Mouse (Mus musculus): ENCODE measurements around the gene Nr2c2. TPM values are rescaled to one million over a fixed set of nuclear protein-coding genes. Genes with fewer than 3 reads are reported as not detected.

The Nr2c2 gene
- 14.8 and 17.8 TPM in 2 replicates for polyA plus RNA-seq (2014; fragmentation: Nextera tagmentation; extraction: Ambion mirVana)

DNA sequence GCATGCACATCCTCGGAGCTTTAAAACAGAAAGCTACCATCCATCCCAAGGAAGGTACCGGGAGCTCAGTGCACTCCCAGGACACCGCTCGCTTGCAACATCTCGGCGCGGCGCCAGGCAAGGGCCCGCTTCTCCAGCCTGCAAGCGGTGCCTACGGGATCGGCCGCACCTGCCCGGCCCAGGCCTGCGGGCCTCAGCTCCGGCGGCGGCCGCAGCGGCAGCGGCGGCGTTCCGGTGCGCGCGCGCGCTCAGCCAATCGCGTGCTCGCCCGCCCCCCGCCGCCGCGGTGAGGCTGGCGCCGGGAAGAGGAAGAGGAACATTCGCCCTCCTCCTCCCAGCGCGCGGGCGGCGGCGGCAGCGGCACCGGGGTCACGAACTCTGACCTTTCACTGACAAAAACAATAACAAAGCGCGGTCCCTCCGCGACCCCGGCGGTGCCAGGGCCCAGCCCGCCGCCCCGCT, at the start of gene Nr2c2:
TSS of gene Nr2c2 (plus strand) at position 261 of the 462 bp plus-strand sequence.
- peaks cover 22% of the 10 kb centered on the region for H3K4me1 ChIP-seq (replicated peaks; ENCODE audit: control insufficient read depth, insufficient read depth, low read length)
- peak; percentile 67 for ATAC-seq (replicated peaks; ENCODE audit: low FRiP score)
- DNase-seq (ENCODE audit: low spot score), result peak; percentile 86
- under 1% methylated on average over 45 of the region's 58 CpGs for WGBS
- no peaks in the 10 kb centered on the region for H3K9me3 ChIP-seq (ENCODE audit: control insufficient read depth, low read length)
- H3K9ac ChIP-seq (ENCODE audit: low read depth, low read length), result peak within 1 kb of the TSS; percentile 98
- H3K27me3 ChIP-seq (replicated peaks; ENCODE audit: control insufficient read depth, insufficient read depth, low read length), result no peaks in the 10 kb centered on the region
- H3K36me3 ChIP-seq (ENCODE audit: control insufficient read depth, insufficient read depth, low read length), result no peaks in the 10 kb centered on the region
- peak within 1 kb of the TSS; percentile 66 for H3K4me2 ChIP-seq
- peak within 1 kb of the TSS; percentile 99 for H3K27ac ChIP-seq (ENCODE audit: low read depth, low read length)
- peak within 1 kb of the TSS; percentile 98 for H3K4me3 ChIP-seq (ENCODE audit: low read depth, low read length)

DNA sequence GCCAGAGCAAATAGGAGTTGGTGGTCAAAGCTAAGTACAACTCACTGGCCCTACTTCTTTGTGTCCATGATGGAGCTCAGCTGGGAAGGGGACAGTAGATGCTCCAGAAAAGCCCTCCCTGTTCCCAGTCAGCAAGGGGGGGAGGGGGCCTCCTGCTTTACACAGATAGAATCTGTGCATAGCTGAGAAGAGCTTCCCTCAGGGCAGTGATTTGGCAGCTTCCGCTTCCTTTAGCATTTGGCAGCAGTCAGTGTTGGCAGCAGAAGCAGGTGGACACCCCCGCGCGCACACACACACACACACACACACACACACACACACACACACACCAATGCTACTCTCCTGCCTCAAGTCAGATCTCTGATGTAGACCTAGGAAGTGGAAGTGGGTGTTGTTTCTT, 49.1 kb upstream of the Nr2c2 start:
- no peak overlapping the region for H3K9ac ChIP-seq (ENCODE audit: low read depth, low read length)
- ATAC-seq (replicated peaks; ENCODE audit: low FRiP score) (no peak), DNase-seq (ENCODE audit: low spot score) (no peak)
- H3K4me3 ChIP-seq (ENCODE audit: low read depth, low read length), result no peak overlapping the region
- H3K9me3 ChIP-seq (ENCODE audit: control insufficient read depth, low read length), result no peaks in the 10 kb centered on the region
- H3K4me1 ChIP-seq (replicated peaks; ENCODE audit: control insufficient read depth, insufficient read depth, low read length), result peaks cover 3% of the 10 kb centered on the region; the same call in 1 of the 2 replicates
- no peak overlapping the region for H3K27ac ChIP-seq (ENCODE audit: low read depth, low read length)
- 86% methylated on average over 4 of the region's 4 CpGs for WGBS
- H3K4me2 ChIP-seq, result no peak overlapping the region
- H3K36me3 ChIP-seq (ENCODE audit: control insufficient read depth, insufficient read depth, low read length), result no peaks in the 10 kb centered on the region
- H3K27me3 ChIP-seq (replicated peaks; ENCODE audit: control insufficient read depth, insufficient read depth, low read length), result no peaks in the 10 kb centered on the region

DNA sequence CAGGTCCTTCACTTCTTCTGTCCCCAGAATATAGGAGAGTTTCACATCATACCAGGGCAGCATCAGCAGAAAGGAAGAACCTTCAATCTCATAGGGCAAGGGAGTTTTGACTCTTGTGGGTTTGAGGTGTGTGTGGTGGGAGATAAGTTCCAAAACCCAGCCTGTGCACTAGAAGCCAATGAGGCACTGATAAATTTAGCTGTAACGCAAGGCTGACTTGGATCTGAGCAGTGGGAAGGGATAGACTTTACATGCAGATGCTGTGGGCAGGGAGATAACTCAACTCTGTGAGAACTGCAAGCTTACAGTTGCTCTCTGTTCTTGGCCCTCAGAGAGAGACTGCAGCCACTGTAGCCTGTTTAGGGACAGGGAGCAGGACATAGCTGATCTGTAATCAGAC, 48.3 kb upstream of the Nr2c2 start:
- Histone ChIP-seq H3K9ac (ENCODE audit: low read depth, low read length) (no peak overlapping the region), H3K27me3 (replicated peaks; ENCODE audit: control insufficient read depth, insufficient read depth, low read length) (no peaks in the 10 kb centered on the region), H3K4me1 (replicated peaks; ENCODE audit: control insufficient read depth, insufficient read depth, low read length) (peaks cover 3% of the 10 kb centered on the region; the same call in 1 of the 2 replicates), H3K4me3 (ENCODE audit: low read depth, low read length) (no peak overlapping the region), H3K27ac (ENCODE audit: low read depth, low read length) (no peak overlapping the region), H3K9me3 (ENCODE audit: control insufficient read depth, low read length) (no peaks in the 10 kb centered on the region), H3K36me3 (ENCODE audit: control insufficient read depth, insufficient read depth, low read length) (no peaks in the 10 kb centered on the region), H3K4me2 (no peak overlapping the region)
- no peak for DNase-seq (ENCODE audit: low spot score)
- WGBS, result 43% methylated on average over 1 of the region's 1 CpGs
- ATAC-seq (replicated peaks; ENCODE audit: low FRiP score), result peak; percentile 84

DNA sequence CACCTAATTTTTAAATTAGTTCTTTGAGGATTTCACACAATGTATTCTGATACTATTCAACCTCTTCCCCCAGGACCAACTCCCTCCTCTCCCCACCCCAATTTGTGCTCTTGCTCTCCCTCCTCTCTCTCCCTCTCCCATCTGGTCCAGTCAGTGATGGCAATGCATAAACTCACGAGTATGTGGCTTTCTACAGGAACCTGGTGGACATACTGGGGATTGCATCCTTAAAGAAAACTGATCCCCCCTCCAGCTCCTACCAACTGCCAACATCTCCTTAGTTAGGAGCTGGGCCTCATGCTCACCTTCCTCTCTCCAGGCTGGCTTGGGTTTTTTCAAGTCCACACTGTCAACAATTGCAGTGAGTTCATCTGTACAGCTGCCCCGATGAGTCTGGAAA, 33.4 kb upstream of the Nr2c2 start:
- H3K4me2 ChIP-seq, result no peak overlapping the region
- H3K27me3 ChIP-seq (replicated peaks; ENCODE audit: control insufficient read depth, insufficient read depth, low read length), result no peaks in the 10 kb centered on the region
- H3K9me3 ChIP-seq (ENCODE audit: control insufficient read depth, low read length), result no peaks in the 10 kb centered on the region
- no peak for ATAC-seq (replicated peaks; ENCODE audit: low FRiP score)
- WGBS, result 52% methylated on average over 2 of the region's 2 CpGs
- H3K4me3 ChIP-seq (ENCODE audit: low read depth, low read length), result no peak overlapping the region
- no peak for DNase-seq (ENCODE audit: low spot score)
- H3K27ac ChIP-seq (ENCODE audit: low read depth, low read length), result no peak overlapping the region
- no peaks in the 10 kb centered on the region for H3K36me3 ChIP-seq (ENCODE audit: control insufficient read depth, insufficient read depth, low read length)
- no peak overlapping the region for H3K9ac ChIP-seq (ENCODE audit: low read depth, low read length)
- H3K4me1 ChIP-seq (replicated peaks; ENCODE audit: control insufficient read depth, insufficient read depth, low read length), result no peaks in the 10 kb centered on the region

DNA sequence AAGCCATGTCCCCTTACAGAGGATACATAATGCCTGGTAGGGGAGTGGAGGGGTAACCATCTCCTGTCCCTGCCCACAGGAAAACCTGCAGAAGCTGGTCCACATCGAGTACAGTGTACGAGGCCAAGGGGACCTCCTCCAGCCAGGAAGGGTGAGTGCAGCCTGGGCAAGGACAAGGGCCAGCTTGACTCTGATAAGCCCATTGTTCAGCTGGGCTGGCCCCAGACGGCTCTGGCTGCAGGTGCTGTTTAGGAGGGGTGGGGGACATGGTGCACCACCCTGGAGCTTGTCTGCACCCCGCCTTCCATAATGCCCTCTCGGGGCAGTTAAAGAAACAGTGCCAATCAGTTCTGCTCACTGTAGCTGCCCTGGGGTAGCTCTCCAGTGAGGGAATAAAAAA, 29.5 kb upstream of the Nr2c2 start:
- DNase-seq (ENCODE audit: low spot score) (no peak), ATAC-seq (replicated peaks; ENCODE audit: low FRiP score) (no peak)
- WGBS, result 61% methylated on average over 5 of the region's 5 CpGs
- Histone ChIP-seq H3K4me1 (replicated peaks; ENCODE audit: control insufficient read depth, insufficient read depth, low read length) (no peaks in the 10 kb centered on the region), H3K9me3 (ENCODE audit: control insufficient read depth, low read length) (no peaks in the 10 kb centered on the region), H3K4me2 (no peak overlapping the region), H3K36me3 (ENCODE audit: control insufficient read depth, insufficient read depth, low read length) (no peaks in the 10 kb centered on the region), H3K27me3 (replicated peaks; ENCODE audit: control insufficient read depth, insufficient read depth, low read length) (no peaks in the 10 kb centered on the region), H3K27ac (ENCODE audit: low read depth, low read length) (no peak overlapping the region), H3K4me3 (ENCODE audit: low read depth, low read length) (no peak overlapping the region), H3K9ac (ENCODE audit: low read depth, low read length) (no peak overlapping the region)

DNA sequence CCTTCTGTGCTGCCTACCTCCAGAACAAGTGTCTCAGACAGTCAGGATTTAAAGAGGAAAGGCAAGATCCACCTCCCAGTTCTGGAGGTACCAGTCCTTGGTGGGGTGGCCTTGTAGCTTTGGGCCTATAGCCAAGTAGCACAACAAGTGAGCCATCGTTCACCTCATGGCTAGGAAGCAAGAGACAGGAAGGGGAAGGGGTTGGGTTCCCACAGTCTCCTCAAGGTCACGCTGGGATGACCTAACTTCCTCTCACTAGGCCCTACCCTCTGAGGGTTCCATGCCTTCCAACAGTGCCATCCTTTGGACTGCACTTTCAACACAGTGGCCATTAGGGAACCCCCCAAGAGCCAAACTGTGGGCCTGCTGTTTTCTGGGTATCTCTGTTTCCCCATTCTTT, 27.7 kb upstream of the Nr2c2 start:
- no peak for DNase-seq (ENCODE audit: low spot score)
- WGBS, result 55% methylated on average over 2 of the region's 2 CpGs

DNA sequence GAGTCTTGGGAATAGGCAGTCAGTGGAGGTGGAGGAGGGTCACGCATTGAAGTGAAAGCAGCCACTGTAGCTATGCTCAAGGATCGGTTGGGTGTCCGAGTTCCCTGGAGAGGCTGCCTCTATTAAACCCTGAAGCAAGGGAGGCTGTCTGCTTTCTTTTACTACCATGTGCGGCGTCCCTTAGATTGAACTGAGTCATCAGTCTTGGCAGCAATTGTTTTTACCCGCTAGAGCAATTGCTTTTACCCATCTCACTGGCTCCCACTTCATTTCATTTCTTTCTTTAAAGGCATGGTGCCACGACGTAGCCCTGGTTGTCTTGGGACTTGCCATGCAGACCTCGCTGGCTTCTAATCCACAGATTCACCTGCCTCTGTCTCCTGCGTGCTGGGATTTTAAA, 27.1 kb upstream of the Nr2c2 start:
- no peak overlapping the region for H3K4me3 ChIP-seq (ENCODE audit: low read depth, low read length)
- no peaks in the 10 kb centered on the region for H3K4me1 ChIP-seq (replicated peaks; ENCODE audit: control insufficient read depth, insufficient read depth, low read length)
- DNase-seq (ENCODE audit: low spot score) (no peak), ATAC-seq (replicated peaks; ENCODE audit: low FRiP score) (no peak)
- no peaks in the 10 kb centered on the region for H3K9me3 ChIP-seq (ENCODE audit: control insufficient read depth, low read length)
- no peak overlapping the region for H3K9ac ChIP-seq (ENCODE audit: low read depth, low read length)
- 86% methylated on average over 10 of the region's 10 CpGs for WGBS
- no peaks in the 10 kb centered on the region for H3K27me3 ChIP-seq (replicated peaks; ENCODE audit: control insufficient read depth, insufficient read depth, low read length)
- H3K27ac ChIP-seq (ENCODE audit: low read depth, low read length), result no peak overlapping the region
- H3K4me2 ChIP-seq, result no peak overlapping the region
- no peaks in the 10 kb centered on the region for H3K36me3 ChIP-seq (ENCODE audit: control insufficient read depth, insufficient read depth, low read length)

More for the DNA sequence above, 27.7 kb upstream of the Nr2c2 start:
- no peak overlapping the region for H3K9ac ChIP-seq (ENCODE audit: low read depth, low read length)
- H3K27me3 ChIP-seq (replicated peaks; ENCODE audit: control insufficient read depth, insufficient read depth, low read length), result no peaks in the 10 kb centered on the region
- ATAC-seq (replicated peaks; ENCODE audit: low FRiP score), result no peak
- no peaks in the 10 kb centered on the region for H3K36me3 ChIP-seq (ENCODE audit: control insufficient read depth, insufficient read depth, low read length)
- H3K9me3 ChIP-seq (ENCODE audit: control insufficient read depth, low read length), result no peaks in the 10 kb centered on the region
- no peaks in the 10 kb centered on the region for H3K4me1 ChIP-seq (replicated peaks; ENCODE audit: control insufficient read depth, insufficient read depth, low read length)
- no peak overlapping the region for H3K27ac ChIP-seq (ENCODE audit: low read depth, low read length)
- H3K4me2 ChIP-seq, result no peak overlapping the region
- H3K4me3 ChIP-seq (ENCODE audit: low read depth, low read length), result no peak overlapping the region

DNA sequence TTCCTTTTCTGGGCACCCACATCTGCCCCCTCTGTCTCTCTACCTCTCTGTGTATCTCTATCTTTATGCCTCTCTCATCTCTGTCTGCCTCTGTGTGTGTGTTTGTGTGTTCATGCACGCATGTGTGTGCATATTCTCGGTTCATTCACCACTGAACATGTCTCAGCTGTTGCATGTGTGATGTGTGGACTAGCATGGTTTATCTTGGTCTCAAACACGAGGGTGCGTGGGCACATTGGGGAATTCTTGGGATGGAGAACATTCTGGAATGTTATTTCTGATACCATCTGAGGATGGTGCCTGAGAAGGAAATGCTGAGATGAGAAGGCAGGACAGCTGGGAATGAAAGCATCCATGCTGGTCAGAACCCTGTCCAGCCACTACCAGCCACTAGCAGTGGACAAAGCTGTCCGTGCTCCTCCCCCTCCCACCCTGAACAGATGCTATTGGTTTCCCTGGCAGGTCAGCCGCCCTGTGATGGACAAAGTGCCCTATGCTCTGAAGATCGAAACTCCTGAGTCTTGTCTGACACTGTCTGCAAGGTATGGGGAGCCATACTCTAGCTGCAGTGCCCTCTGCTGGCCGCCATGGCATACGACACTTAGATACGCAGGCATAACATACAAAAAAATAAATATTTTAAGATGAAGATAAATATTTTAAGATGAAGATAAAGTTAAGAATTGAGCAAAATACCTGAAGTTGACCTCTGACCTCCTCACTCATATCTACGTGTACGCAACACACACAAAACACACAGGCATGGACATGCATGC, 25.3 kb upstream of the Nr2c2 start:
- 53% methylated on average over 12 of the region's 12 CpGs for WGBS
- H3K36me3 ChIP-seq (ENCODE audit: control insufficient read depth, insufficient read depth, low read length), result no peaks in the 10 kb centered on the region
- no peak overlapping the region for H3K4me2 ChIP-seq
- no peaks in the 10 kb centered on the region for H3K27me3 ChIP-seq (replicated peaks; ENCODE audit: control insufficient read depth, insufficient read depth, low read length)
- H3K4me3 ChIP-seq (ENCODE audit: low read depth, low read length), result no peak overlapping the region
- DNase-seq (ENCODE audit: low spot score) (peak; percentile 51), ATAC-seq (replicated peaks; ENCODE audit: low FRiP score) (no peak)
- H3K9ac ChIP-seq (ENCODE audit: low read depth, low read length), result no peak overlapping the region
- H3K4me1 ChIP-seq (replicated peaks; ENCODE audit: control insufficient read depth, insufficient read depth, low read length), result no peaks in the 10 kb centered on the region
- no peak overlapping the region for H3K27ac ChIP-seq (ENCODE audit: low read depth, low read length)
- no peaks in the 10 kb centered on the region for H3K9me3 ChIP-seq (ENCODE audit: control insufficient read depth, low read length)
